Mouse (Mus musculus): ENCODE results near the gene Kcnh2. TPM values are rescaled to one million over a fixed set of nuclear protein-coding genes. Genes with fewer than 3 reads are reported as not detected.

The Kcnh2 gene
- total RNA-seq (2023), result 5.1 TPM

GRCm38 (mm10) chr5:24351278-24351677 is at the start of gene Kcnh2:
TSS of gene Kcnh2 (minus strand) at chr5:24351604.

DNA sequence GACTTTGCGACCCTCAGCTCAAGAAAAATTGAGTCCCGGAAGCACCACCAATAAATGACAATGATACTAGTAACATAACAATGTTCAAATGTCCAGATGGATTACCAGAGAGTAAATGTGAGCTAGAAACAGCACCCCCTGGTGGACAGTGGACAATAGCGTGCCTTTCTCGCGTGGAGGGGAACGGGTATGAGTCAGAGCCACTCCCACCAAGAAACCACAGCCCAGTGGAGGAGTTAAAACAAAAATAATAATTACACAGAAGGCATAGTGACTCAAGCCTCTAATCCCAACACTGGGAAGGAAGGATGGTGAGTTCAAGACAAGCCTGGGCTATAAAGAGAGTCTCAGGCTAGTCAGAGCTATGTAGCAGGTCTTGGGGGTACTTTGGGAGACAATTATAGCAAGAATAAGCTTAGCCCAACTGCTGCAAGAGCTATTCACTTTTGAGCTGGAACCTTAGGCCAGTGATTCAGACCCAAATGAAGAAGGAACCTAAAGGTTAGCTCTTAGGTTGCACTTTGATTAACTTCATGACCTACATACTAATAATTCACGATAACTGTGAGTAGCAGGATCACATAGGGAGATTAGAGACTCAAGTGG is 42.1 kb upstream of the Kcnh2 start, which contains the start of gene Abcb8:
Gene Abcb8, plus strand, starts transcription at position 272 of the 606 bp plus-strand sequence.

GRCm38 (mm10) chr5:24391864-24392263 is 40.5 kb upstream of the Kcnh2 start, which contains the start of gene Atg9b:
TSS of gene Atg9b (minus strand) at chr5:24392143.

GRCm38 (mm10) chr5:24364508-24364907 is 13.1 kb upstream of the Kcnh2 start, which contains the start of gene Nos3:
TSS of gene Nos3 (plus strand) at chr5:24364810.

Other genes with a start within 250 kb of the Kcnh2 start
- gene Nupl2, start 186.6 kb downstream of the Kcnh2 start, total RNA-seq (2023), result 10.3 TPM
- not detected for gene Nos3, start 13.2 kb upstream of the Kcnh2 start, total RNA-seq (2023)
- not detected for gene Atg9b, start 40.5 kb upstream of the Kcnh2 start, total RNA-seq (2023)
- gene Abcb8, start 42.1 kb upstream of the Kcnh2 start, total RNA-seq (2023), result 19.0 TPM
- not detected for gene Asic3, start 61.8 kb upstream of the Kcnh2 start, total RNA-seq (2023)
- 29.1 TPM for gene Cdk5, start 71.9 kb upstream of the Kcnh2 start, total RNA-seq (2023)
- gene Slc4a2, start 72.2 kb upstream of the Kcnh2 start, total RNA-seq (2023), result 60.0 TPM
- 89.3 TPM for gene Fastk, start 93.7 kb upstream of the Kcnh2 start, total RNA-seq (2023)
- gene Tmub1, start 96.2 kb upstream of the Kcnh2 start, total RNA-seq (2023), result 21.2 TPM
- 92.4 TPM for gene Agap3, start 100.6 kb upstream of the Kcnh2 start, total RNA-seq (2023)
- not detected for gene Gbx1, start 175.6 kb upstream of the Kcnh2 start, total RNA-seq (2023)
- gene Asb10, start 189.4 kb upstream of the Kcnh2 start, total RNA-seq (2023), result not detected
- not detected for gene 4931409K22Rik, start 205.2 kb upstream of the Kcnh2 start, total RNA-seq (2023)
- gene Abcf2, start 225.9 kb upstream of the Kcnh2 start, total RNA-seq (2023), result 41.3 TPM
- gene Chpf2, start 235.1 kb upstream of the Kcnh2 start, total RNA-seq (2023), result 37.3 TPM